Mouse (Mus musculus) embryonic fibroblast, embryonic 13.5 days (primary cell): ENCODE results near the gene Stk38l. TPM values are rescaled to one million over a fixed set of nuclear protein-coding genes. Genes with fewer than 3 reads are reported as not detected.

Source experiments
- H3K27ac ChIP-seq: 2 replicates; pipeline ENCODE4 v1.5.1; 2012; ENCODE audit warnings: low read length, control low read depth, inconsistent platforms; ENCODE audit not compliant: insufficient read depth
- H3K4me1 ChIP-seq: 2 replicates; pipeline ENCODE4 v1.6.1; 2011; ENCODE audit warnings: low read length; ENCODE audit not compliant: control insufficient read depth, insufficient read depth
- H3K4me3 ChIP-seq: 2 replicates; pipeline ENCODE4 v1.5.1; 2011; ENCODE audit warnings: mild to moderate bottlenecking, control low read depth, low read length; ENCODE audit not compliant: insufficient read depth
- CTCF ChIP-seq: IDR thresholded peaks from 2 replicates; pipeline ENCODE4 v1.5.1; 2011; ENCODE audit warnings: mild to moderate bottlenecking, control low read depth, low read length, moderate library complexity, borderline replicate concordance; ENCODE audit not compliant: insufficient read depth
- POLR2A ChIP-seq: IDR thresholded peaks from 2 replicates; pipeline ENCODE4 v1.6.1; 2011; ENCODE audit warnings: low read depth, mild to moderate bottlenecking, control low read depth, low read length, moderate library complexity
- polyA plus RNA-seq: library from polyadenylated mRNA; stranded (reverse); fragments of >200 nt; gene quantifications from 2 replicates; pipeline ENCODE4 v1.2.4, GENCODE M21; 2011; ENCODE audit warnings: low read depth; ENCODE audit not compliant: missing spikeins, insufficient read length

Gene Stk38l
- polyA plus RNA-seq, 1 experiment = 24.3 TPM

DNA sequence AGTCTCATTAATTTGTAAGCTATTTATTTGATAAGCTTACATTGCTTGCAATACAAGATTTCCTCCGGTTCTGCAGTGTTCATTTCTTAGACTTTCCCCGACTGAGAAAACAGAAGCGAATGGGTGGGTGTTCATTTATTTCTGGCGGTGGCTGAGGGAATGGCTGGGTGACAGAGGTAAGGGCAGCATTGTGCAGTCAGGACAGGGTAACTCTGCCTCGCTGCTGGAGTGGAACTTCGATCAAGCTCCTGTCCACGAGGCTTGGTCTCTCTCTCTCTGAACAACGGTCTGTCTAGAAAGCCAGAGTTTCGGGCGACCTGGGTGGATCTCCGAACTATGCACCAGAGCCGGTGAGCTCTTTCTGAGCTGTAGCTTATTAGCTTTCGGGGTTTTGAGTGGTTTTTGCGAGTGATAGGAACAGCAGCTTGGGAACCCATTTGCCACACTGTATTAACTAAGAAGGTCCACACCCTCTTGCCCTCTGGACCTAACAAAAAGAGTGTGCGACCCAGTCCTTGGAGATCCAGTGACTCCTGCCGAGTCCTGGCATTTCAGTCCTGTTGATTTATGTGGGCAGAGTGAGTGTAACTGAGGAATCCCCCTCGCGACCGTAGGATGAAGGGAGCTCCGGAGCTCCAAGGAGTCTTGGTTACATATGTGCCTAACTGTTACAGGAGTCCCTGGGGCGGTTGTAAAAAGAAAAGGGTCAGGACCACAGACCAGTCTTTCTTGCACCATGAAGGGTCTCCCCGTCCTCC lies 70.5 kb downstream of the Stk38l start:
- 0 out of 2 replicates have a peak overlapping the region, but pooled peaks have one; percentile 9 for H3K27ac ChIP-seq
- TF ChIP-seq POLR2A (no peak), CTCF (no peak)
- peaks cover 12% of the 10 kb centered on the region for H3K4me1 ChIP-seq
- peak overlapping the region; percentile 62 for H3K4me3 ChIP-seq

DNA sequence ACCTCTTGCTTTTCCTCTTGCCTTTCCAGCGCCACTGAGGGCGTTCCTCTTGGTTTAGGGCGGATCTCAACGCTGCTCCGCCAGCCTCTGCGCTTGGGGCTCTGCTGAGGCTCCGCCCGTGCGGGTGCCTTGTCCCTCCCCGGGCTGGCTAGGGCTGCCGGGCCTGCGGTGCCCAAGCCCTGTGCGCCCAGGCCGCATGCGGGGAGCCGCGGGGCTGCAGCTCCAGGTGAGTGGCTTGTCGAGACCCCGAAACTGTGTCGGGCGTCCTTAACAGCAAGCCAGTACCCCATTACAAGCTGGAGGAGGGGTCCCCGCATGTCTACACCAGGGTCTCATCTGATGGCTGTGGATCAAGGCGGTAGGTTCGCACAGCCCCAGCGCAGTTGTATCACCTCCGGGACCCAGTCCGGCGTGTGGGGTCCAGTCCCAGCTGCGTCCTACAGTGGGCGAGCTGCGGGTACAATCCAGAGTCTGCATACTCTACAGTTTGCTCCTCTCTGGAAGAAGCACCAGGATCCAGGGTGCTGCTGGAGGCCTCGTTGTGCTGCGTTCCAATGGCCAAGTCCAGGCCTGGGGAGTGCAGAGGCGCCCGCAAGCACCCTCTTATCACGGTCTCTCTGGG lies 71.2 kb downstream of the Stk38l start, which contains the start of gene Arntl2:
Arntl2 (plus strand) TSS at position 132 of the 622 bp plus-strand sequence.
- H3K4me1 ChIP-seq = peaks cover 12% of the 10 kb centered on the region
- peak within 1 kb of the TSS; percentile 62 for H3K4me3 ChIP-seq
- 0 out of 2 replicates have a peak within 1 kb of the TSS, but pooled peaks have one; percentile 9 for H3K27ac ChIP-seq
- TF ChIP-seq POLR2A (peak; percentile 98), CTCF (no peak)

DNA sequence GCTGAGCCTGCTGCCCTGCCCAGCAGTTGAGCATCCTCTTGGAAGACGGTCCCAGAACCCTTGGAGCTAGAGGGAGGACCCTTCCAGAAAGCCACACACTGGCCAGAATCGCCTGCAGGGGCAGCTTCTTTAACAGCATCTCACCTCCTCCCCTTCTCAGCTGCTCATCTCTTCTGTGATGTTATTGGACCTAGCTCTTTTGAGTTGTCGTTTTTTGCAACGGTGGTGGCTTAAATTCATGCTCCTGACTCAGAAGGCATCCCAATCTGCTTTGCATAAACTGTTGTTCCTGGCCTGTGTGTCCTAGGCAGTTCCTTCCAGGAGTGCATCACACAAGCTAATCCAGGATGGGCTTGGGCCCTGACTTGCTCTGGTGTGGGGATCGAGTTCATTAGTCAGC lies 72.7 kb downstream of the Stk38l start:
- Histone ChIP-seq H3K4me3 (no peak overlapping the region), H3K4me1 (peaks cover 12% of the 10 kb centered on the region), H3K27ac (no peak overlapping the region)
- no peak for TF ChIP-seq POLR2A
- no peak for TF ChIP-seq CTCF

DNA sequence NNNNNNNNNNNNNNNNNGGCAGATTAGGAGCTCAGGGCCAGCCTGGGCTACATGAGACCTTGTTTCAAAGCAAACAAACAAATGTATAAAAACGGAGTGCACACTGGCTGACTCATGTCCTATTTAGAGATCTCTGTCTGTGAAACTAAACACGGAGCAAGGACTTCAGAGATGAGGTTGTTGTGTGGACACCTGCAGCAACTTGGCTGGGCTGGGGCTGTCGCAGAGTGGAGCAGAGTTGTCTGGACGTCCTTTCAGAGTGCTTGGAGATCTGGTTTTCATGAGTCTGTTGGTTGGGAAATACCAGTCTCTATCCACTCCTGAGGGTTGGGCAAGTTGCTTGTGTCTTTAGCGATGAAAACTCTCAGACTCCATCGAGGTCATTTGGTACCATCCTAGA lies 85.2 kb downstream of the Stk38l start:
- Histone ChIP-seq H3K4me1 (no peaks in the 10 kb centered on the region), H3K27ac (no peak overlapping the region), H3K4me3 (no peak overlapping the region)
- TF ChIP-seq CTCF = no peak
- TF ChIP-seq POLR2A = no peak

DNA sequence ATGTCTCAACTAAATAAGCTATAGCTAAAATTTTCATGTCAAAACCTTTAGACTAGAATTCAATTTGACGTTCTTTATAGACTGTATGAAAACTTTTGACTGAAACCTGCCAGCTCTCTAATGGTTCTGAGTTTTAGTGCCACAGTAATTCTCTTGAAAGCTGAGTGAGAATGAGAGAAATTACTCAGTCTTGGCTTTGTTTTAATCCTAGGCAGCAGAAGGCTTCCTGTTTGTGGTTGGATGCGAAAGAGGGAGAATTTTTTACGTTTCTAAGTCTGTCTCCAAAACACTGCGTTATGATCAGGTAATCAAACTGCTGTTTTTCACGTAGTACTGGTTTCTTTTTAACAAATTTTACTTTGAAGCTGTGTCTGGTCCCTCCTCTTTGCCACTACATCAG lies 88.2 kb downstream of the Stk38l start:
- H3K4me3 ChIP-seq = no peak overlapping the region
- no peaks in the 10 kb centered on the region for H3K4me1 ChIP-seq
- TF ChIP-seq CTCF = no peak
- no peak for TF ChIP-seq POLR2A

DNA sequence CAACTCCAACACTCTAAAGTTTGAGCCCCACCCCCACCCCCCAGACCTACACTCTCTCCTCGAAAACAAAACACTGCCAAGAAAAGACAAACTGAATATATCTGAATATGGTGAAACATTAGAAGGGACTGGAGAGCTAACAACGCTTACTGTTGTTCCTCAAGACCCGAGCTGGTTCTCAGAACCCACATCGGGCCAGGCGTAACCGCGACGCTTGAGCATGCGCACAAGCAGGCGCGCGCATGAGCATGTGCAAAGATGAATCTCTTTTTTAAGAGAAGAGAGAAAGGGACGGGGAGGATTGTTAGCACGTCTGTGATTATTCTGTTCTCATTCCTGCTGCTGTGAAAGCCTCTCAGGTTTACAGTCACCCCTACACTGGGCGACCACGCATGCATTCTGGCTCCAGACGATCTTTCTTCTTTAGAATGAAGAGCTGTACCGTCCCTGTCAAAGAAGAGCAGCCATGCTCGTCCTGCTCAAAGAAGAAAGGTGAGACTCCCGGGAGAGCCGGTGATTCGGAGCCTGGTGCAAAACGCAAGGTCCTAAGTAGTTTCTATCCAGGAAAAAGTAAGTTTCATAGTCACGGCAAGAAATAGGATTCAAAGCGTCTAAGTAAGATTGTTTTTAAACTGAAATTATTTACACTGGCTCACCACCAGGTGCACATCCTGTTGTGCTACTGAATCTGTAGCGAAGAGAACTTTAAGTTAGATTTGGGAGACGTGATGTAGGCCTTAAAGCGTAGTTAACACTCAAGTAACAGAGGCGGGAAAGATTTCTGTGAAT lies 95.6 kb downstream of the Stk38l start:
- Histone ChIP-seq H3K4me3 (no peak overlapping the region), H3K4me1 (no peaks in the 10 kb centered on the region), H3K27ac (no peak overlapping the region)
- TF ChIP-seq CTCF (no peak), POLR2A (no peak)

More for the DNA sequence above, 88.2 kb downstream of the Stk38l start:
- no peak overlapping the region for H3K27ac ChIP-seq

DNA sequence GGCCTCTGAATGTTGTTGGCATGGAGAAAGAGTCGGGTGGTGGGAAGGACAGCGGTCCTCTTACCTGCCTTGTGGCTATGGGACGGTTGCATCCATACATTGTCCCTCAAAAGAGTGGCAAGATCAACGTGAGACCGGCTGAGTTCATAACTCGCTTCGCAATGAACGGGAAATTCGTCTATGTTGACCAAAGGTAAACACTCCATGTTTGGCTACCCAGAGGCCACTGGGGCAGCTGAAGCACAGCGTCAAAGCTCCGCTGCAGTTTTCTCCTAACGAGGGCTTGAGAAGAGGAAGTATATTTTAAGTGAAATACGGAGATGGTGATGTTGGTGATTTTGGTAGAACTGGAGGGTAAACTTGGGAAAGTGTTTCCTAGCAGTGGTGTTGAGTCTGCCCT lies 97.2 kb downstream of the Stk38l start:
- Histone ChIP-seq H3K4me3 (no peak overlapping the region), H3K27ac (no peak overlapping the region), H3K4me1 (no peaks in the 10 kb centered on the region)
- TF ChIP-seq CTCF = no peak
- TF ChIP-seq POLR2A = no peak

DNA sequence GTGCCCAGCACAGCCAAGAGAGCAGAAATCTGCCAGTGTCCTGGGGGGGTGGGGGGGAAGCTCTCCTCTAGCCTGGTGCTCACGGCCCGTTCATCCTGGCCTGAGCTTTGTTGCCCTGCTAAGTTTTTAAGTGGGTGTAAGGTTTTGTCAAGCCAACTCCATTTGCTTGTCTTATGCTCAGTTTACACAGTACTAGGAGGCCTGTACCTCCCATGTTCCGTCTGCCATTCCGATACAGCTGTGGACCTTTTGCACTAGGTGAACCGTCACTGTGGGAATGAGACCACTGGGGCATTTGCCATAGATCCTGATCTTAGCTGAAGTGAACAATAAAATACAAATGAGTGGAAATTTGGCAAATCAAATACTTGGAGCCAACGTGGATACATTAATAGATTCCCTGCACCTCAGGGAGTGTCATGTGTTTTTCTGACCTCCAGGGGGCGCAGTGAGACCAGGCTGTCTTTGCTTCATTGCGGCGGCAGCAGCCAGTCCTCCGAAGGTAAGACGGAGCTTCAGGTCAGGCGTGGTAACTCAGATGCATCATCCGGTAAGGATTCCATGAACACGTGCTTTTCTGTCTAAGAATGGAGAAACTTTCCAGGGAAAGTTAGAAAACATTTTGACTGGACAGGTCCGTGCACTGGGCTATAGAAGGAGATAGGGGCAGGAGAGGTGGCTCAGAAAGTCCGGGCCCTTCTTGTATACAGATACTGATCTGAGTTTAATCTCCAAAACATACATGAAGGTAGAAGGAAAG lies 100.1 kb downstream of the Stk38l start:
- no peaks in the 10 kb centered on the region for H3K4me1 ChIP-seq
- H3K4me3 ChIP-seq = no peak overlapping the region
- TF ChIP-seq CTCF = peak; percentile 93
- TF ChIP-seq POLR2A = no peak
- no peak overlapping the region for H3K27ac ChIP-seq

DNA sequence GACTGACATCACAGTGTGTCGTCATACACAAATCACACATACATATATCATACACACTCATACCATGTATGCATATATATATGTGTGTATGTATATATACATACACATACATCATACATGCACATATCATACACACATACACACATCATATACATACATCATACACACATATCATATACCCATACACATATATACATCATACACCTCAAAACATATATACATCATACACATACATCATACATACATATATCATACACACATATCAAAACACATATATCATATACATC lies 100.6 kb downstream of the Stk38l start:
- H3K27ac ChIP-seq = no peak overlapping the region
- H3K4me3 ChIP-seq = no peak overlapping the region
- H3K4me1 ChIP-seq = no peaks in the 10 kb centered on the region
- TF ChIP-seq CTCF (no peak), POLR2A (no peak)

Other genes starting within 250 kb of the Stk38l start
- 7.7 and 12.8 TPM in 2 replicates for gene Itpr2, start 222.8 kb upstream of the Stk38l start, polyA plus RNA-seq
- gene Fgfr1op2, start 147.8 kb upstream of the Stk38l start, polyA plus RNA-seq = 101 and 107 TPM in 2 replicates
- gene Ints13, start 147.2 kb upstream of the Stk38l start, polyA plus RNA-seq = 48.3 and 55.2 TPM in 2 replicates
- 74.6 and 82.0 TPM in 2 replicates for gene Med21, start 82.4 kb upstream of the Stk38l start, polyA plus RNA-seq
- 50.5 and 61.6 TPM in 2 replicates for gene Tm7sf3, start 82.2 kb upstream of the Stk38l start, polyA plus RNA-seq
- 13.7 and 14.5 TPM in 2 replicates for gene Arntl2, start 71.1 kb downstream of the Stk38l start, polyA plus RNA-seq
- gene Smco2, start 125.1 kb downstream of the Stk38l start, polyA plus RNA-seq = not detected in 2 replicates
- gene Ppfibp1, start 163.5 kb downstream of the Stk38l start, polyA plus RNA-seq = 196 and 246 TPM in 2 replicates
- not detected in 2 replicates for gene 1700034J05Rik, start 229.4 kb downstream of the Stk38l start, polyA plus RNA-seq